Mouse (Mus musculus): ENCODE data around the gene Dnaic1. TPM values are rescaled to one million over a fixed set of nuclear protein-coding genes. Genes with fewer than 3 reads are reported as not detected.
A peak's percentile ranks its signal among the peaks of the same experiment; 100 is the strongest.

Gene Dnaic1
- total and polyA plus RNA-seq, 3 experiments = 0.34 to 4.1 (median 0.89) TPM

- H3K4me2 ChIP-seq (ENCODE audit: insufficient read depth, low read depth, poor library complexity, severe bottlenecking) = no peak overlapping the region
- peaks cover 0 to 5% of the 10 kb centered on the region in 2 experiments; a peak in 1 of 4 replicates for H3K4me1 ChIP-seq (ENCODE audit: control insufficient read depth in 1 of 2, insufficient read depth in 2 of 2)
- H3K27me3 ChIP-seq (replicated peaks) = peaks cover 98% of the 10 kb centered on the region
- no peak overlapping the region for H3K9ac ChIP-seq (ENCODE audit: insufficient read depth, low read depth)
- dilution Hi-C loops (cut with MboI; ENCODE audit: extremely low pct_ligation_motif_present, extremely low pct_unique_long_range_greater_than_20kb, low sequenced_read_pairs) (no loop called here), in situ Hi-C loops (cut with MboI; ENCODE audit: low pct_ligation_motif_present, low pct_unique_long_range_greater_than_20kb, low sequenced_read_pairs) (no loop called here)
- H3K79me2 ChIP-seq (replicated peaks; ENCODE audit: control insufficient read depth, extremely low read depth, insufficient read depth, poor library complexity, severe bottlenecking) = no peaks in the 10 kb centered on the region
- no peaks in the 10 kb centered on the region for H3K36me3 ChIP-seq (replicated peaks in 1 of 2; ENCODE audit: control insufficient read depth in 1 of 2, insufficient read depth in 1 of 2, low read length in 1 of 2)
- no peak overlapping the region for H3K27ac ChIP-seq (ENCODE audit: insufficient read depth, low read depth)
- H3K4me3 ChIP-seq (replicated peaks in 1 of 3; ENCODE audit: low read depth in 2 of 3, low read length in 2 of 3, poor library complexity in 1 of 3) = no peak overlapping the region
- TF ChIP-seq RAD21 (IDR thresholded peaks at IDR 0.05; ENCODE audit: low read depth, low read length) (no peak), BHLHE40 (IDR thresholded peaks at IDR 0.05; ENCODE audit: low read depth, low read length) (0 out of 2 replicates have a peak, but pooled peaks have one; percentile 32)
- H3K9me3 ChIP-seq (replicated peaks; ENCODE audit: low read length) = no peaks in the 10 kb centered on the region
- no peak for DNase-seq (ENCODE audit: extremely low read depth)
These were observed 103.6 kb downstream of the Dnaic1 start for GRCm38 (mm10) chr4:41673186-41673585.

DNA sequence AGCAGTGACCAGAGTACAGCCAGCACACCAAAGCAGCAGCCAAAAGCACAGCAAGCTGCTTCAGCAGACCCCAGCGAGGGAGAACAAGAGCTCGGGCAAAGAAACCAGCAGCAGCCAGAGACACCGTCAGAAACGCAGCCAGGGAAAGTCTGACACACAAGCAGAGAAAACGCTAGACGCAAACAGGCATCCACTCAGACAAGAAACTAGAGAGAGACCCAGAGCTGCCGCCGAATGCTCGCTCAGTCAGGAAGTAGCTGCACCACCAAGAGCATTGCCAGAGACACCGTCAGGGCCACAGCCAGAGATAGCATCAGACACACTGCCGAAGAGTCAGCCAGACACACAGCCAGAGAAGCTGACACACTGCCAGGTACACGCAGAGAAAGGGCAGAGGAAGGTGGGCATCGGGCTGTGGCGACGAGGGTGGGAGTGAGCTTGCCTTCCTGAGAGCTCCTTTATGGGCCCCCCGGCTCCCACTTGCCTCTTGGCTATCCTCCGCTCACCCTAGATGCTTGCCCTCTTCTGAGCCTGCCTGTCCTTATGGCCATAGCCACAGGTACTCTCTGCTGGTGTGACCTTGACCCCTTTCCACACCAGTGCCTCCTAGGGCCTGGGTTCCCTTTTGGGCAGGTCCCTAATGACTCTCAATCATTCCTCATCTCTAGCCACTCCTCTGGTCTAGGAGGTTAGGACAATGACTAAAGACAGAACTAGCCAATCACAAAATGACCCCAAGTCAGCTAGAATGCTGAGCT, 106.9 kb downstream of the Dnaic1 start:
- dilution Hi-C loops (cut with MboI; ENCODE audit: extremely low pct_ligation_motif_present, extremely low pct_unique_long_range_greater_than_20kb, low sequenced_read_pairs) = no loop called here
- no peak overlapping the region for H3K4me3 ChIP-seq (replicated peaks in 1 of 3; ENCODE audit: low read depth in 2 of 3, low read length in 2 of 3, poor library complexity in 1 of 3)

DNA sequence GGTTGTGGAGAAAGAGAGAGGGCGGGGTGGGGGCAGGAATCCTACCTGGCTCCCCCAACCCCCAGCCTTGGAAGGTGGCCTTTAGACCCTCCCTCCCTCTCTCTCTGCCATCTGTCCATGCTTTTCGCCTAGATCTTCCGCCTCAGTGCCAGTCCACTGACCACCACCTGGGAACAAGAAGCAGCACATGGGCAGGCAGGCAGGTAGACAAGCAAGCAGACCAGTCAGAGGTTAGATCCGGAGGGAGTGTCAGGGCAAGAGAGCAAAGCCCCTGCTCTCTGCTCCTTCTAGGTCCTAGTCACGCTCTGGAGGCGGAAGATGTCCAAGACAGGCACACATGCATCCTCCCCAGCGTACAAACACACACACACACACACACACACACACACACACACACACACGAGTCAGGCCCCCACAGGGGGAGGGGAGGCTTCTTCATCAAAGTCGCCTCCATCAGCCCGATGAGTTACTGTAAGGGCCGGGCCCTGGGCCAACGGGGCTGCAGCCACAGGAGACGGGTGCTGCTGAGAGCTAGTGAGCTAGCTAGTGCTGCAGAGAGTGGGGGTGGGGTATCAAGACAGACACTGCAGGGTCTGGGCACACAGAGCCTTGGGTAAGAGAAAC, 107.5 kb downstream of the Dnaic1 start:
- in situ Hi-C loops (cut with MboI; ENCODE audit: low pct_ligation_motif_present, low pct_unique_long_range_greater_than_20kb, low sequenced_read_pairs) = no loop called here

More for the DNA sequence above, 106.9 kb downstream of the Dnaic1 start:
- Histone ChIP-seq H3K4me1 (ENCODE audit: control insufficient read depth in 1 of 2, insufficient read depth in 2 of 2) (peaks cover 0 to 5% of the 10 kb centered on the region in 2 experiments; a peak in 1 of 4 replicates), H3K27me3 (replicated peaks) (peaks cover 97% of the 10 kb centered on the region), H3K79me2 (replicated peaks; ENCODE audit: control insufficient read depth, extremely low read depth, insufficient read depth, poor library complexity, severe bottlenecking) (no peaks in the 10 kb centered on the region), H3K9me3 (replicated peaks; ENCODE audit: low read length) (no peaks in the 10 kb centered on the region), H3K27ac (ENCODE audit: insufficient read depth, low read depth) (no peak overlapping the region), H3K36me3 (replicated peaks in 1 of 2; ENCODE audit: control insufficient read depth in 1 of 2, insufficient read depth in 1 of 2, low read length in 1 of 2) (no peaks in the 10 kb centered on the region), H3K9ac (ENCODE audit: insufficient read depth, low read depth) (no peak overlapping the region), H3K4me2 (ENCODE audit: insufficient read depth, low read depth, poor library complexity, severe bottlenecking) (no peak overlapping the region)
- in situ Hi-C loops (cut with MboI; ENCODE audit: low pct_ligation_motif_present, low pct_unique_long_range_greater_than_20kb, low sequenced_read_pairs) = no loop called here
- TF ChIP-seq RCOR1 (conservative IDR thresholded peaks at IDR 0.05; ENCODE audit: low read depth, low read length) (no peak), USF2 (conservative IDR thresholded peaks at IDR 0.05; ENCODE audit: low read depth, low read length) (no peak), ZC3H11A (IDR thresholded peaks at IDR 0.05; ENCODE audit: low read depth, low read length) (no peak), JUN (IDR thresholded peaks at IDR 0.05; ENCODE audit: insufficient read depth, low read depth, low read length) (no peak), CHD1 (IDR thresholded peaks at IDR 0.05; ENCODE audit: low read depth, low read length) (no peak), UBTF (IDR thresholded peaks at IDR 0.05; ENCODE audit: low read depth, low read length) (no peak), RAD21 (IDR thresholded peaks at IDR 0.05; ENCODE audit: low read depth, low read length) (no peak), IRF4 (IDR thresholded peaks at IDR 0.05; ENCODE audit: low read depth, low read length) (no peak), MXI1 (IDR thresholded peaks at IDR 0.05; ENCODE audit: low read depth, low read length) (no peak)
- no peak for DNase-seq (ENCODE audit: extremely low read depth)

More for the DNA sequence above, 107.5 kb downstream of the Dnaic1 start:
- Histone ChIP-seq H3K4me2 (ENCODE audit: insufficient read depth, low read depth, poor library complexity, severe bottlenecking) (no peak overlapping the region), H3K9ac (ENCODE audit: insufficient read depth, low read depth) (no peak overlapping the region), H3K36me3 (replicated peaks in 1 of 2; ENCODE audit: control insufficient read depth in 1 of 2, insufficient read depth in 1 of 2, low read length in 1 of 2) (no peaks in the 10 kb centered on the region), H3K4me1 (ENCODE audit: control insufficient read depth in 1 of 2, insufficient read depth in 2 of 2) (peaks cover 0 to 5% of the 10 kb centered on the region in 2 experiments; a peak in 1 of 4 replicates), H3K79me2 (replicated peaks; ENCODE audit: control insufficient read depth, extremely low read depth, insufficient read depth, poor library complexity, severe bottlenecking) (no peaks in the 10 kb centered on the region), H3K27ac (ENCODE audit: insufficient read depth, low read depth) (no peak overlapping the region), H3K27me3 (replicated peaks) (peaks cover 96% of the 10 kb centered on the region), H3K9me3 (replicated peaks; ENCODE audit: low read length) (no peaks in the 10 kb centered on the region), H3K4me3 (replicated peaks in 1 of 3; ENCODE audit: low read depth in 2 of 3, low read length in 2 of 3, poor library complexity in 1 of 3) (no peak overlapping the region)
- TF ChIP-seq MXI1 (IDR thresholded peaks at IDR 0.05; ENCODE audit: low read depth, low read length) (no peak), POLR2A (IDR thresholded peaks at IDR 0.05; ENCODE audit: low read depth, low read length) (no peak), MAZ (IDR thresholded peaks at IDR 0.05; ENCODE audit: low read depth, low read length) (no peak), POLR2AphosphoS2 (IDR thresholded peaks at IDR 0.05; ENCODE audit: low read depth, low read length) (no peak), JUND (conservative IDR thresholded peaks at IDR 0.05; ENCODE audit: low read depth, low read length) (no peak), MYC (IDR thresholded peaks at IDR 0.05; ENCODE audit: low read depth, low read length) (no peak)
- dilution Hi-C loops (cut with MboI; ENCODE audit: extremely low pct_ligation_motif_present, extremely low pct_unique_long_range_greater_than_20kb, low sequenced_read_pairs) = no loop called here
- no peak for DNase-seq (ENCODE audit: extremely low read depth)

Measured in CH12.LX (cell line).